Mouse (Mus musculus) G1E-ER4 (cell line): ENCODE results near the gene Kcnj2. TPM values are rescaled to one million over a fixed set of nuclear protein-coding genes. Genes with fewer than 3 reads are reported as not detected.

Source experiments
- GATA1 ChIP-seq: IDR thresholded peaks from one replicate; pipeline ENCODE4 v1.8.0; 2012; ENCODE audit warnings: low read length, inconsistent platforms
- polyA plus RNA-seq: library from polyadenylated mRNA; stranded (reverse); fragments of >175 nt; gene quantifications from 2 replicates; pipeline ENCODE4 v1.2.3, GENCODE M21; 2012

Gene Kcnj2
- polyA plus RNA-seq, 1 experiment: not detected

GRCm38 (mm10) chr11:111074131-111074530 is 8.2 kb downstream of the Kcnj2 start:
- no peak for TF ChIP-seq GATA1

GRCm38 (mm10) chr11:111078107-111078506 is 12.1 kb downstream of the Kcnj2 start:
- TF ChIP-seq GATA1: no peak

DNA sequence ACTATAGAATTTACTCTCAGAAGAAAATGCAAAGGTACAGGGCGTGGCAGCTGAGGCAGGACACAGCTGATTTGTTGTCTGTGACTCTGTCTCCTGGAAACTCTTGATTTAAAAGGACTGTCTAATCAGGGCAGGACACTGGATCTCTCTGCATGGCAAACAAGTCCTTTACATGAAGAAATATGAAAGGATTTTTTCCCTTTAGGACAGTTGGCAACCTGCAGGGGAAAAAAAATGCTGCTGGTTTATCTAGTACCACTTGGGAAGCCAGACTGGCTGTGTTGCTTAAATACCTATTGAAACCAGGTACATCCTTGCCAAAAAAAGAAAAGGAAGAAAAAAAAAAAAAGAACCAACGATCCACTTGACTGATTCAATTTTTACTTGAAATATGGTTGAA is 17.0 kb downstream of the Kcnj2 start:
- TF ChIP-seq GATA1: no peak

GRCm38 (mm10) chr11:111086933-111087332 is 21.0 kb downstream of the Kcnj2 start:
- no peak for TF ChIP-seq GATA1

DNA sequence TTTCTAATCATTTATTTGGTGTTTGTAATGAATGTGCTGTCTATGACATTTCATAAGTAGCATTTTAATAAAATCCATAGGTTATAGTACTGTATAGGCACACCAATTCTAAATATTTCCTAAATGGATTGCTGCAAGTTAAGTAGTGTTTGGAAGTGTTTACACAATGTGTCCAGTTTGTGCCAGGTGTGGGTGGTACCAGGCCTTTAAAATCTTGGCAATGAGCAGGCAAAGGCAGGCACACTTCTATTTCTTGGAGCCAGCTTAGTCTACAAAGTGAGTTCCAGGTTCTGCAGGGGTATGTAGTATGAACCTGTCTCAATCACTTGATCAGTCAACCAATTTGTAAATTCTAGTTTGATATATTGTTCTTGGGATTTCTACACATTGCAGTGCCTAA is 22.3 kb downstream of the Kcnj2 start:
- TF ChIP-seq GATA1: no peak

DNA sequence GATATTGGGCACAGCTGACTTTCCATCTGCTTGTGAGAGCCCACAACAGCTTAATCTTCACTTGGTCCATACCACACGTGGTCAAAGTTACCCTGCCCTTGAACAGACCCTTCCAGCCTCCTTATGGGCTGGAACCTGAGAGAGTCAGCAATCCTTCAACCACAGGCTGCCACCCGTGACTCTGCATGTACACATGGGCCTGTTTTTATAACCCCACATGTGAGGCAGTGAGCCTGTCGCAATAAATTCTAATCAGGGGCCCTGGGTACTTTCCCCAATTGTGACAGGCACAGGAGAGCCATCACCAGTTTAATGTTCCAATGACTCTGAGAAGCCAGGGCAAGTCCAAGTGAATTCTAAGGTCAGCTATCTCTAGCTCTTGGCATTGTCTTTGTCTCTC is 22.8 kb downstream of the Kcnj2 start:
- TF ChIP-seq GATA1: no peak

DNA sequence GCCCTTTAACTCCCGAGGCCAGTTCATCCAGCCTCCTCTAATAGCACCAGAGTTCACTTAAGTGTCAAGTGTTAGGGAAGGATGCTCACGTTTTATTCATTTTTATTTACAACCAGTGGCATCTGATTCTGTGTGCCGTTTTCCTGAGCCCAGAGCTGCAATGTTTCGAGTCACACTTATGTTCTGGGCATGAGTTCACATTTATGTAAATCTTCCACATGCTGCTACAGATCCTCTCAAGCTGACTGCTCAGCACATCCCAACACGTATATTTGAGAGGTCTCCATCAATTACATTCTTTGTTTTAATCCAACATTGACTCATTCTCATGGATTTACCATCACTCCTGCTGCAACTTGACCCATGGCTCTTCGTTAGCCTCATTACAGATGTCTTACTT is 25.2 kb downstream of the Kcnj2 start:
- no peak for TF ChIP-seq GATA1

- TF ChIP-seq GATA1: no peak
Measured at GRCm38 (mm10) chr11:111092967-111093366, 27.0 kb downstream of the Kcnj2 start.

DNA sequence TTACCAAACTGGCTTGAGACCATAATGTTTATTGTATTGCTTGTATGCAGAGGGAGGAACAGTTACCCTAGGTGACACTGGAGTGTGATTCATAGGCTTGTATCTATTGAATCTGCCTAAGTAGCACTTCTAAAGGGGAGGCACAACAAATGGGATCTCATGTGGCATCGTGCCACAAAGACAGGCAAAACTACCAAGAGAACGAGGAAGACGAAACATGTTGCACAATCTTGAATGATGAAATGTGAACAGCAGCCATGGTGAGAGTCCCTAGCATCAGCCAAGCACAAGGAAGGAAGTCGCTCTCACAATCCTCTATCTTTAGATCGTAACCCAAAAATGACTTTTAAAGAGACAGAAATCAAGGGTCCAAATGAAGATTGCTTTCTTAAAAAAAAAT is 30.6 kb downstream of the Kcnj2 start:
- TF ChIP-seq GATA1: no peak

- TF ChIP-seq GATA1: no peak
Measured at GRCm38 (mm10) chr11:111100131-111100530, 34.2 kb downstream of the Kcnj2 start.

- TF ChIP-seq GATA1: no peak
Measured at GRCm38 (mm10) chr11:111100651-111101050, 34.7 kb downstream of the Kcnj2 start.

GRCm38 (mm10) chr11:111101620-111102176 is 35.7 kb downstream of the Kcnj2 start:
- no peak for TF ChIP-seq GATA1

GRCm38 (mm10) chr11:111104422-111104821 is 38.5 kb downstream of the Kcnj2 start:
- no peak for TF ChIP-seq GATA1

- TF ChIP-seq GATA1: no peak
Measured at GRCm38 (mm10) chr11:111108130-111108529, 42.2 kb downstream of the Kcnj2 start.

DNA sequence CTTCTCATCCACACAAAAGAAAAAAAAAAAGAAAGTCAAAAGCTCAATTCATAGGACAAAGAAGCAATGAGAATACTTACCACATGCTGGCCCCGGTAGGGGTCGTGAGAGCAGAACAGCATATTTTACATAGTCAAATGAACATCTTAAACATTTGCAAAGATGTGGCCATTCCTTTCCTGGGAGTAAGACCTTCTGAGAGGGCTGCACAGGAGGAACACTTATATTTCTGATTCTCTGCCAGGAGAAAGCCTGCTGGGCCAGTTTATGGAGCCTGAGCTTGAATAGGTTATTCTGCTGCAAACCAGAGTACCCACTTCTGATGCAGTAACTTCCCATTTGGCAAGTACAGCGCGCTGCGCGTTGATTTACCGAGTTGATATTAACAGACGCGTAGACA is 55.5 kb downstream of the Kcnj2 start:
- TF ChIP-seq GATA1: no peak

DNA sequence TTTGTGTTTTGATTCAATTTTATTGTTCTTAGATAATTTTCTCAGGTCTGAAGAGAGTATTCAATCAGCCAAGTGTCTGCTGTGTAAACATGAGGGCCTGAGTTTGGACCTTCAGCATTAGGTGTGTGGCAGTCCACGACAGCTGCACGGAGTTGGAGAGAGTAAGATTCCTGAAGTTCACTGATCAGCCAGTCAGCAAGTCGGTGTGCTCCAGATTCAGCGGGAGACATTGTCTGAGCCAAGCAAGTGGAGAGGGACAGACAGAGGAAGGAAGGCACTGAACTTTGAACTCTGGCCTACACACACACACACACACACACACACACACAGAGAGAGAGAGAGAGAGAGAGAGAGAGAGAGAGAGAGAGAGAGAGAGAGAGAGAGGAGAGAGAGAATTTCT is 57.4 kb downstream of the Kcnj2 start:
- no peak for TF ChIP-seq GATA1

DNA sequence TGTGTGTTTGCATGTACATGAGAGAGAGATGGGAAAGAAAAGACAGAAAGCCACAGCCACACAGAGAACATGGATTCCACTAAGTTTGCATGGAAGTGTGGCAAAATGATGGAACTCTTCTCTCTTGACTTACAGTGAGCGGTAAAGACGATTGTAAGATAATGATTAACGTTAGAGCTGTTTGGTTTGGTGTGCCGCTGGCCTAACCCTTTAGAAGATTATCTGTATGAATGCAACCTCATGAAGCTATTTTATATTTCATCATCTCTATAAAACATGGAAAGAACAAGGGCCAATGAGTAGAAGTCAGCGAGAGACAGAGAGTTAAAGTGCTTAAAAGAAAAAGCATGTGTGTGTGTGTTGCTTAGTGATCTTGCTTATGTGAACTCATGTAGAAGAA is 60.0 kb downstream of the Kcnj2 start:
- no peak for TF ChIP-seq GATA1

Other genes with a start within 250 kb of the Kcnj2 start
- gene Kcnj16, start 98.1 kb upstream of the Kcnj2 start, polyA plus RNA-seq: not detected in 2 replicates